Mouse (Mus musculus): Measurements from ENCODE around the gene Col6a3.

DNA sequence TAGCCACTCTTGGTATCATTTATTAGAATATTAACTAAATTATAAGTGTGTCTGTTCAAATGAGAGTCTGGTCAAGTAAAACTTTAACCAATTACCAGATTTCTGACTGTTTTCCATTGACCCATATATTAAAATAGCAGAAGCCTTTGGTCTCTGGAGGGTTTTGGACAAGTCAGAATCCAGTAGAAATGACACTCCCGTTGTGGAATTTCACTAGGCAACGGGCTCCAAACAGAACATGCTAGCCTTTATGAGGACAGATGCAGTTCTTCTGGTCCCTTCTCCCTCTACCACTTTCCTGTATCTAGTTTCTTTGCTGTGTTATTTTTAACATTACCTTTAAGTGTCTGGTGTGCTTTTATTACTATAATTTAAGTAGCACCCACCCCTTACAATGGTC, 26.8 kb upstream of the Col6a3 start:
- TF ChIP-seq CTCF (IDR thresholded peaks at IDR 0.05; ENCODE audit: extremely low read depth, insufficient read length, insufficient replicate concordance, low read depth, low read length) (no peak), POLR2A (IDR thresholded peaks at IDR 0.05; ENCODE audit: low read depth, low read length) (no peak)

Data from small intestine, adult 2 months (tissue).